Mouse (Mus musculus) myocyte (in vitro differentiated cells): Measurements from ENCODE around the gene Cdkn2c.

Experiments
- MAX ChIP-seq: IDR thresholded peaks from one replicate; pipeline ENCODE4 v1.6.1; 2011; ENCODE audit warnings: low read depth, mild to moderate bottlenecking, control low read depth
- POLR2A ChIP-seq: IDR thresholded peaks from one replicate; pipeline ENCODE4 v1.6.1; 2011; ENCODE audit warnings: low read depth, mild to moderate bottlenecking, control low read depth, moderate library complexity; ENCODE audit not compliant: insufficient read length
- POLR2AphosphoS2 ChIP-seq: IDR thresholded peaks from one replicate; pipeline ENCODE4 v1.6.1; 2011; ENCODE audit warnings: low read depth, control low read depth; ENCODE audit not compliant: insufficient read length
- TCF12 ChIP-seq: IDR thresholded peaks from one replicate; pipeline ENCODE4 v1.6.1; 2011; ENCODE audit warnings: mild to moderate bottlenecking, control low read depth; ENCODE audit not compliant: poor library complexity, insufficient read depth, severe bottlenecking
- USF1 ChIP-seq: IDR thresholded peaks from one replicate; pipeline ENCODE4 v1.6.1; 2011; ENCODE audit warnings: low read depth, mild to moderate bottlenecking, control low read depth, moderate library complexity

- TF ChIP-seq POLR2AphosphoS2 (no peak), USF1 (no peak), POLR2A (no peak), MAX (no peak), TCF12 (no peak)
Observed at GRCm38 (mm10) chr4:109671941-109672340, 5.0 kb upstream of the Cdkn2c start.
